Mouse (Mus musculus) stomach, postnatal 0 days (tissue): ENCODE measurements around the gene Itgb1bp1. TPM values are rescaled to one million over a fixed set of nuclear protein-coding genes. Genes with fewer than 3 reads are reported as not detected.

ENCODE experiments used
- ATAC-seq: fragments of 200-750 bp; cut with Nextera tagmentation; 2 replicates; pipeline ENCODE4 v1.8.0; 2017; ENCODE audit not compliant: low FRiP score, low TSS enrichment
- DNase-seq: peaks from one replicate; pipeline ENCODE4 v3.0.0-alpha.2; 2016; ENCODE audit warnings: low spot score
- H3K27ac ChIP-seq: fragments of 300-500 bp; sonication (generic); replicated peaks from 2 replicates; pipeline ENCODE4 v1.5.1; 2014; ENCODE audit warnings: mild to moderate bottlenecking, control low read depth
- H3K27me3 ChIP-seq: fragments of 300-500 bp; sonication (generic); 2 replicates; pipeline ENCODE4 v1.6.1; 2014; ENCODE audit warnings: low read length; ENCODE audit not compliant: control insufficient read depth, insufficient read depth
- H3K36me3 ChIP-seq: fragments of 300-500 bp; sonication (generic); 2 replicates; pipeline ENCODE4 v1.6.1; 2014; ENCODE audit warnings: low read length, mixed read lengths; ENCODE audit not compliant: control insufficient read depth, insufficient read depth
- H3K4me1 ChIP-seq: fragments of 300-500 bp; sonication (generic); replicated peaks from 2 replicates; pipeline ENCODE4 v1.6.1; 2014; ENCODE audit warnings: antibody characterized with exemption; ENCODE audit not compliant: control insufficient read depth, insufficient read depth
- H3K4me2 ChIP-seq: fragments of 300-500 bp; sonication (generic); replicated peaks from 2 replicates; pipeline ENCODE4 v1.6.1; 2014; ENCODE audit warnings: low read depth, mild to moderate bottlenecking, control low read depth, moderate library complexity
- H3K4me3 ChIP-seq: fragments of 300-500 bp; sonication (generic); 2 replicates; pipeline ENCODE4 v1.5.1; 2014; ENCODE audit warnings: low read depth, low read length, control low read depth
- H3K9ac ChIP-seq: fragments of 300-500 bp; sonication (generic); 2 replicates; pipeline ENCODE4 v1.6.1; 2014; ENCODE audit warnings: mild to moderate bottlenecking, low read length, control low read depth, mixed read lengths
- H3K9me3 ChIP-seq: fragments of 300-500 bp; sonication (generic); 2 replicates; pipeline ENCODE4 v1.6.1; 2016; ENCODE audit warnings: low read length; ENCODE audit not compliant: control insufficient read depth
- CTCF ChIP-seq: IDR thresholded peaks from 2 replicates; pipeline ENCODE4 v1.5.1; 2016; ENCODE audit warnings: antibody characterized with exemption, low read depth, mild to moderate bottlenecking, moderate library complexity
- EP300 ChIP-seq: optimal IDR thresholded peaks from 2 replicates; pipeline ENCODE3; 2016; ENCODE audit warnings: antibody characterized with exemption
- WGBS: fragments of 180-500 bp; shearing (Covaris S2); extraction: QIAGEN DNeasy Blood & Tissue Kit; methylation state at CpG from one replicate; pipeline ENCODE4 v1.1.7; 2014; 5-methylcytosine and 5-hydroxymethylcytosine counted together
- polyA plus RNA-seq: library from polyadenylated mRNA; unstranded; fragments of >200 nt; fragmentation: Nextera tagmentation; extraction: Ambion mirVana; gene quantifications from 2 replicates; pipeline ENCODE4 v1.2.1, GENCODE M21; 2015

Gene Itgb1bp1
- polyA plus RNA-seq, 1 experiment from 2014 or later = 31.6 TPM

DNA sequence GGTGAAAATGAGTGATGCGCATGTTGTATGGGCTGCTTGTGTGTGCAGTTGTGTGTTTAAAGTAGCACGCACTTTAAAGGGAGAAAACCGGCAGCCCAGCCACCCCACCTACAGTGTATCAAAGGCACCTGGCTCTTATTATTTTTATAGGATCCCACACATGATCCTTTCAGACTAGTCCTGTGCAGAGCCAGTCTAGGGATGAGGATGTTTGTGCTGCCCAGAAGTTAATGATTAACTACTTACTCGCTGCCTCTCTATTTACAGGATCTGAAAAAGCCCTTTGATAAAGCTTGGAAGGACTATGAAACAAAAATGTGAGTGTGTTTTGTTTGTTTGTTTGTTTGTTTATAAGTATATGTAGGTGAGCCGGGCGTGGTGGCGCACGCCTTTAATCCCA lies 85.5 kb downstream of the Itgb1bp1 start:
- Histone ChIP-seq H3K27ac (no peak overlapping the region), H3K27me3 (no peaks in the 10 kb centered on the region)

DNA sequence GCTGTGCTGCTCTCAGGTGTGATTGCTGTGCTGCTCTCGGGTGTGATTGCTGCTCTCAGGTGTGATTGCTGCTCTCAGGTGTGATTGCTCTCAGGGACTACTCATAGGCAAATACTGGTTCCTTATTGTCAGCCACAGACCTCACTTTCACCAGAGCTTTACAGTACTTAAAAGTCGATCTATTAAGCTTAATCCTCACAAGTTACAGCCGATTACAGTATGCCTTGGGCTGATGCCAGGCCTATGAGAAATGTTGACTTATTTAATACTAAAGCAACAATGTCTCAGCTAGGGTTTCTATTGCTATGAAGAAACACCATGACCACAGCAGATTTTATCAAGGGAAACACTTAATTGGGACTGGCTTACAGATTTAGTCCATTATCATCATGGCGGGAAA lies 89.7 kb downstream of the Itgb1bp1 start:
- TF ChIP-seq CTCF (no peak), EP300 (no peak)
- Histone ChIP-seq H3K36me3 (no peaks in the 10 kb centered on the region), H3K9me3 (no peaks in the 10 kb centered on the region), H3K9ac (no peak overlapping the region), H3K4me2 (no peak overlapping the region), H3K27ac (no peak overlapping the region), H3K27me3 (no peaks in the 10 kb centered on the region), H3K4me3 (no peak overlapping the region), H3K4me1 (no peaks in the 10 kb centered on the region)
- DNase-seq = peak; percentile 47
- WGBS = 44% methylated on average over 4 of the region's 4 CpGs
- peak; percentile 68 for ATAC-seq

More for the DNA sequence above, 85.5 kb downstream of the Itgb1bp1 start:
- TF ChIP-seq CTCF (no peak), EP300 (no peak)
- Histone ChIP-seq H3K36me3 (no peaks in the 10 kb centered on the region), H3K9ac (no peak overlapping the region), H3K4me1 (0 out of 2 replicates have a peak, but pooled peaks cover 2% of the 10 kb centered on the region), H3K9me3 (no peaks in the 10 kb centered on the region), H3K4me3 (no peak overlapping the region), H3K4me2 (no peak overlapping the region)
- ATAC-seq (peak; percentile 48; the same call in 1 of the 2 replicates), DNase-seq (no peak)
- WGBS = 83% methylated on average over 8 of the region's 8 CpGs

DNA sequence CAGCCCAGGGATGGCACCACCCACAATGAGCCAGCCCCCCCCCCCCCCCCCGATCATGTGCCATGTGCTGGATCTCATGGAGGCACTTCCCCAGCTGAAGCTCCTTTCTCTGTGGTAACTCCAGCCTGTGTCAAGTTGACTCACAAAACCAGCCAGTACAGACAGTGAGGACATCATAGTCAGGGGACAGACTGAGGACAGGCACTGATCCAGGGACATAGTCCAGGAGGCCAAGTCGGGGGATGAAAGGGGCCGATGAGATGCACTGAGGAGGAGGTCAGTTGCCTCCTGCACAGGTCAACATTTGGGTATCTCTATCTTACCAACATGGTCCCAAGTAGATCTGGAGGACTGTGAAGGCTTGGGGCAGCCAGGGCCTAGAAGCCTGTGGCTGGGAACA lies 90.6 kb downstream of the Itgb1bp1 start:
- DNase-seq (no peak), ATAC-seq (no peak)
- no peak for TF ChIP-seq CTCF
- TF ChIP-seq EP300 = no peak
- no peak overlapping the region for H3K4me2 ChIP-seq
- no peaks in the 10 kb centered on the region for H3K4me1 ChIP-seq
- 92% methylated on average over 3 of the region's 3 CpGs for WGBS
- H3K9ac ChIP-seq = no peak overlapping the region
- no peak overlapping the region for H3K27ac ChIP-seq
- H3K36me3 ChIP-seq = no peaks in the 10 kb centered on the region
- H3K27me3 ChIP-seq = no peaks in the 10 kb centered on the region
- H3K4me3 ChIP-seq = no peak overlapping the region
- H3K9me3 ChIP-seq = no peaks in the 10 kb centered on the region

DNA sequence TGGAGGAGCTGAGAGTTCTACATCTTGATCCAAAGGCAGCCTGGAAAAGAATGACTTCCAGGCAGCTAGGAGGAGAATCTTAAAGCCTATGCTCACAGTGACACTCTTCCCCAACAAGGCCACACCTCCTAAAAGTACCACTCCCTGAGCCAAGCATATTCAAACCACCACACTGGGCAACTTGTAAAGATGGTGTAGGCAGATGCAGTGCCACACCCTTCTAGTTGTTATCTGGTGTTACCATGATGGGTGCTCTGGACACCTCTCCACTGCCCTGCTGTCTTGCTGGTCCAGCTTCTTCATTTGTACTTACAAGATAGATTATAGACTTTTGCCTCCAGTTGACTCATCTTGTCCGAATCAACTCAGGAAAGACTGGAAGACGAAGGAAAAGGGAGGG lies 94.5 kb downstream of the Itgb1bp1 start:
- DNase-seq = no peak
- Histone ChIP-seq H3K4me3 (no peak overlapping the region), H3K36me3 (no peaks in the 10 kb centered on the region), H3K4me2 (no peak overlapping the region), H3K9ac (no peak overlapping the region), H3K4me1 (no peaks in the 10 kb centered on the region), H3K9me3 (no peaks in the 10 kb centered on the region), H3K27me3 (no peaks in the 10 kb centered on the region), H3K27ac (no peak overlapping the region)
- ATAC-seq = no peak
- TF ChIP-seq CTCF = no peak
- TF ChIP-seq EP300 = no peak
- WGBS = 71% methylated on average over 2 of the region's 2 CpGs

Other genes starting within 250 kb of the Itgb1bp1 start
- gene Cpsf3, start 893 bp downstream of the Itgb1bp1 start, polyA plus RNA-seq = 45.2 and 48.1 TPM in 2 replicates
- gene Iah1, start 30.1 kb upstream of the Itgb1bp1 start, polyA plus RNA-seq = 43.1 and 45.1 TPM in 2 replicates
- gene Adam17, start 87.3 kb upstream of the Itgb1bp1 start, polyA plus RNA-seq = 16.2 and 16.9 TPM in 2 replicates
- 371 and 384 TPM in 2 replicates for gene Ywhaq, start 131.4 kb upstream of the Itgb1bp1 start, polyA plus RNA-seq